Mouse (Mus musculus): ENCODE measurements around the gene Npy1r. TPM values are rescaled to one million over a fixed set of nuclear protein-coding genes. Genes with fewer than 3 reads are reported as not detected.

Gene Npy1r
- polyA plus RNA-seq (2017; shearing (Covaris generic)): not detected

DNA sequence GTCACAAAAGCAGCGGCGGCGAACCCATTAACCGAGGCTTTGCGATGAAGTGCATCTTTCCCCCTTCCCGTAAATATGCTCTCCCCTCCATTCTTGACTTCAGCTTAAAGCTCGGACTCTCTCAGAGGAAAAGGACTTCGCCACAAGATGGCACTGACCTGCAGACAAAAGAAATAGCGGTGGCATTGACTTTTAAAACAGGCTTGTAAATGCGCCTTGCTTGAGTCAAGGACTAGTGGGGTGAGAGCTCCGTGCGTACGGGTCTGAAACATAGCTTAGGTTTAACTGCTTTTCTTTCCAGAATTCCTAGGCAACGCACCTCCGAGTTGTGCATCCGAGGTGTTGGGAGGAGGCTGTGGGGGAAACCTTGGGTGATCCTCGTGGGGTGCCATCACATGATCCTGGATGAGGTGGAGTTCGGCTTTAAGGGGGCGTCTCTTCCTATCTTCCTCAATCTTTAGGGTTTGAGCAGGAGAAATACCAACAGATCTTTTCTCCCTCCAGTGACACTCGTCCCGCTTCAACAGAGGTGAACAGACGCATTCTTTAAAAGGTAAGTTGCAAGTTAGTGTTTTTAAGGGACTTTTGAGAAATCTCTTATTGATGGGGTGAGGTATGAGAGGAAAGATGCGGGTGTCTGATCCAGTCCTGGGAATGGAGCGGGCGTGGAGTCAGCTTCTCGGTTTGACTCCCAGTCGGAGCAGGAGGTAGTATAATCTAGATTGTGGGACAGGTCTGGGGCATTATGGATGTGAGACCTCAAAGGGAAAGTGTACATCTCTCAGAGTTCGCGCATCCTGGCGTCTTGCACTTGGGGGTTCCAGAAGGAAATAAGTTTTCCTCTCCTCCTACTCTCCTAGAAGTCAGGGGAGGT, at the start of gene Npy1r:
Gene Npy1r (plus strand): TSS at position 223 of the 874 bp plus-strand sequence.
- ATAC-seq: no peak

DNA sequence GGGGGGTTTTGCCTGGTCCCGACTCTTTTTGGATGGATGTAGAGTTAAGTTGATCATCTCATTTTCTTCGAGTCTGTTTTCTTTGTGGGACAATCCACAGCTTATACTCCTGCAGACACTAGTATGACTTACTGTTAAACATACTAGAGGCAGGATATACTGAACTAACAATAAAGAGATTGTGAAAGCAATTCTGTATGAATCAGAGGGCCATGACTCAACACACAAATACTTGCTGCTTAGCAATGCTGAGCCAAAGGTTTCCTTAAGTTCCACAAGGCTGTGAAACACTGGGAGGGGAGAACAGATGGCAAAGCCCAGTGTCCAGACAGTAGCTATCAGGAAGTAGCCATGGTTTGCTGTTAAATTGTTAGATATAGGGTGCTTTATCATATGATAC, 15.7 kb upstream of the Npy1r start:
- no peak for ATAC-seq

DNA sequence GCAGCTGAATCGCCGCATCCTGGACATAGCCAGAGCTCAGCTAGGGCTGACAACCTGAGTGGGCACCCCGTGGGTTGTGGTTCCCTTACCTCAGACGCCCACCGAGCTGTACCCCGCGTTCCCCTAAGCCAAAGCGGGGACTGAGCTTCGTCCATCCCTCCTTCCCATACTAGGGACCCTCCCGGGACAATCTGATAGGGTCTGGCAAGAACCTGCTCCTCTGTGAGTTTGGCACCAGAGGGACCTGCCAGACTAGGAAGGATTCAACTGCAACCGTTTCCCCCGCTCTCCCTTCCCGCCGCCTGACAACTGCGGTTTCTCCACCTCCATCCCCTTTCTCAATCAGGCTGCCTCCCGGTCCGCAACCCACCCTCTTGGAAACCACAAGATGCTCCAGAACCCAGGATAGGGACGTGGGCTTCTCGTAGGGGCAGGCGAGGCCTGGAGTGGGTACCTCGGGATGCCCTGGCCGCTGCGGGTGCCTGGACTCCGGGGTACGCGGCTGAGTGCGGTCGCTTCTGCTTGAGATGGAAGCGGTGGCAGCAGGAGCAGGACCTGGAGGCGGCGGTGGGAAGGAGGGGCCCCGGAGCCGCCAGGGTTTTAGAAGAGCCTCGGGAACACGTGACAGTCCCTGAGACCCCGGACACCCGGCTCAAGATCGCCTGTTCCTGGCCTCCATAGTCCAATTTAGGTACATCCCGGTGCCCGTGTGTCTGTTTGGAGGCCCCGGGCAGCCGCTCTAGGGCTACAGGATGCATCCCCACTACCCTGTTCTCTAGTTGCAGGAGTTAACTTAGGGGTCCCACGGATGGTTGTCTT, 9.3 kb upstream of the Npy1r start, which contains the start of gene Npy5r:
Gene Npy5r (minus strand): TSS at position 618 of the 819 bp plus-strand sequence.
- ATAC-seq: no peak

DNA sequence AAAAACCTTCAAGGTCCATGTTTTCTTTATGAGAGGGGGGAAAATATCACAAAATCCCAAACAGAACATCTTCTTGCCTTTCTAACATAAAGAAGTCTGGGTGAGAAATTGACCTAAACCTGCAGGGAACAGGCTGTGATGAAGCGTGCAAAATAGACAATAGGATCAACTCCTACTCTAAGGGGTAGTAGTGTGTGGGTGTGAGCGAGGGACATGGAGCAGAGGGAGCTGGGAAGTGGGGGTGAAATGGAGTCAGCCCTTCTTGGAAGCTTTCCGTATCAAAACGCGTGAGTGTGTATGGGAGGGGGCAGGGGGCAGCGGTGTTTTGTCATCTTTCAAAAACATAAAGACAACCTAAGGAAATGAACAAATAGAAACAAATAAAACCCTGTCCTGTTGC, 8.6 kb upstream of the Npy1r start:
- ATAC-seq: no peak

DNA sequence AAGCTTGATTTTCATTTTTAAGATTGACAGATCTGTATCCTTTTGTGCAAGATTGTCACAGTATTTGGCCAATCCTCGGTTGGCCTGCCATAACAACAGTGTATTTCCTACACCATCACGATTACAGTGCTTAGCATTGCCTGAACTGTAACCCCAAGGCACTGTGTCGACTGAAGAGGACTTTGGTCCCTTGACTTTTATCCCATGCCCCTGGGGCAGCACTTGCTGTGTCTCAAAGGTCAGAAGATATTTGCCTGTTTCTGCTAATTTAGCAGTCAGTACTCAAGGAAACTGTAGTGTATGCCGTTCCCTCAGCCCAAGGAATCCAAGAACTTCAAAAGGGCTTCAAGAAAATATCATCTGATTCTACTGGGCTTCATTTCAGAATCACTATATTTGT, 8.2 kb upstream of the Npy1r start:
- ATAC-seq: no peak

DNA sequence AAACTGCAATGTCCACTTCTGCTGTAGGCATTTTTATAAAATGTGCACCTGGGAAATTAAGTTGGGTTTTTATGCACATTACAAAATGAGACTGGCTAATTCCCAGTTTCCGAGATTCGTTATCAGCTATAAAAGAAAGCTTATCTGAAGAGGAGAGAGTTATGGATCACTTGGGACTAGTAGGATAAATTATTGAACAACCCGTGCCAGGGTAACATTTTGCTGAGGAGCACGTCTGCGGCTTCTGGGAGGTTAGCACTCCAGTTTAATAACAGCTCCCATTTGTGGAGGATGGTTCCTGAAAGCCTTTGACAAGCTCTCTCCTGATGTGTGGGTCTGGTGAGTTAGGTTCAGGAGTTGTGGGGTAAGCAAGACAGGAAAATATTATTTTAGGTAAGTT, 6.6 kb upstream of the Npy1r start:
- no peak for ATAC-seq

DNA sequence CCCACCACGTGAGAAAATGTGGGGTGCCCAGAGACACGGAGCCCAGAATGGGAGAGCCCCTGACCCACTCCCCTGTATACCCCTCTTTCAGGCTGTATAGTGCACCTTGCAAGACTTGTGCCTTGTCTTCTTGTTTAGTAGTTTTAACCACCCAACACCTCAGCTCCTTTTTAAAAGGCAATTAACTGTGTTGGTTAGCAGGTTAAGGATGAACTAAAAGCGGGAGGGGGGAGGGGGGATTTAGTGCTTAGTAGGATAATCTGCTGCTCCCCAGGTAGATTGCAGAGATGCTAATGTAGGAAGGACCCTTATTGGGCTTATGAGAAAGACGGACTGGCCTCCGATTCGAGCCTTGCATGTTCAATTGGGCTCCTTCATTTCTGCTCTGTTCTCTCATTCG, 1.0 kb downstream of the Npy1r start:
- ATAC-seq: no peak

DNA sequence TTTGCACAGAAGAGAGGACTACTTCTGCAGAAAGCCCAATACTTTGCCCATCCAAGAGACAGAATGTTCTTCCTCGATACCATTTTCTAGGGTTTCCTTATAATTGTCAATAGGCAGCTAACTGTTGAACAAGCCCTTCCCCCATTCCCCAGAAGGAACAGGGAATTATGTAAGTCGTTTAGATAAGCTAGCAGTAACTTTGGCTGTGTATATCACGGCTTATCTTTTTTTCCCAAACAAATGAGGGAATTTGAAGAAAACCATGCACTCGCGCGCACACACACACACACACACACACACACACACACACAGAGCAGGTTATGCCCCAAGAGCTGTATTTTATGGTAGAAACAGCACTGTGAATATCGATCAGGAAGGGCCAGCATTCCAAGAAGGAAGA, 1.8 kb downstream of the Npy1r start:
- no peak for ATAC-seq

DNA sequence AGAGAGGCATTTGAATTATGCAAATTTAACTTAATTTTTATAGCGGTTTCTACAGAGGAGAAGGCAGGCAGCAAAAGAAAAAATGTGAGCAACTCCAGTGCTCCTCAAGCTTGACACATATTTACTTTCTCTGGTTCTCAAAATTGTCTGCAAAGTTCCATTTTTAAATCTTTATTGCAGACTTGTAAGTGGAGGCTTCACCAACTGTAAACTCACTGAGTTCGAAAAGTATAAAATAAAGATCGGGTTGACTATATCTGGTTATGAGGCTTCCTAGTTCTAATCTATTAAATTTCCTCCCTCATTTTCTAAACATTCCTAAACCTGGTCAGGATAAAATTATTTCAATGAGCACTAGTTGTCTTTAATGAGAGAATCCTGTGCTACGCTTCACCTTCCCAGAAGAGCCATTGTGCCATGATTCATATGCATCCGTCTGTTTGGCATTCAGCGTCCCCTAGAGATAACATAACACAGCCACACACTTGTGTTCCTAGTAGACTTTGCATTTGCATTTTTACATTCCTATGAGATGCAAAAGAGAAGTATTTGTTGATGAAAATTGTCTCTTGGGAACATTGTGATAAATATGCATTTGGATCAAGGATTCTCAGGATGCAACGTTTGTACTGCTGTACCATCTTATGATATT, 17.5 kb downstream of the Npy1r start:
- no peak for ATAC-seq

DNA sequence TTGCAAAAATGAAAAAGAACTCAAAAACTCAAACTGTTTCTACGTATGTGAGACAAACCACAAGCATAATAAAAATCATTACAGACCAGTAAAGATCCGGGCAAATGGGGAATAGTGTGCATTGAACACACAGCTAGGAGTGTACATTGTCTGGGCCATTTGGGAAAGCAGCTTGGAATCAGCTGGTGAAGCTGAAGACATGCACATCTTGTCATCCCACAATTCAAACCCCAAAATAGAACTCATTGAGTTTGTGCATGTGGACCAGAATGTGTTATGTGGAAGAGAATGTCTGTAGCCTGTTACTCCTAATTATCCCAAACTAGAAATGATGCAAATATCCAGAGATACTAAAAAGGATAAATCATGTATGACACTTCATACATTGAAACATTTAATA, 25.8 kb downstream of the Npy1r start:
- ATAC-seq: no peak

DNA sequence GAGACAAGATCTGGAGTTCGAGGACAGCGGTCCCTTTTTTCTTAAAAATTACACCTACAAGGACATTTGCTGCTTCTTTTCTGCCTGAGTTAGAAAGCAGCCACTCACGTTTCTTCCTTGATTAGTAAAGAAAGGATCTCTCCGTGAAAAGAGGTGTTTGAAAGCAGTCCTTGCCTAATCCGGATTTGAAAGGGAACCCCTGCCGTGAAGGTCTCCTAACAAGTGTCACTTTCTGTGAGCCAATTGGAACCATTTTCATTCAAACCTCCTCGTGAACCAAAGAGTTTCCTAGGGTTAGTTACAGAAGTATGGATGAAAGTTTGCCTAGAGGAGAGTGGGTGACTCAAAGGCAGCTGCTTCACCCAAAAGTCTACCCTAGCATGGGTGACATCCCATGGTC, 32.5 kb downstream of the Npy1r start:
- no peak for ATAC-seq

DNA sequence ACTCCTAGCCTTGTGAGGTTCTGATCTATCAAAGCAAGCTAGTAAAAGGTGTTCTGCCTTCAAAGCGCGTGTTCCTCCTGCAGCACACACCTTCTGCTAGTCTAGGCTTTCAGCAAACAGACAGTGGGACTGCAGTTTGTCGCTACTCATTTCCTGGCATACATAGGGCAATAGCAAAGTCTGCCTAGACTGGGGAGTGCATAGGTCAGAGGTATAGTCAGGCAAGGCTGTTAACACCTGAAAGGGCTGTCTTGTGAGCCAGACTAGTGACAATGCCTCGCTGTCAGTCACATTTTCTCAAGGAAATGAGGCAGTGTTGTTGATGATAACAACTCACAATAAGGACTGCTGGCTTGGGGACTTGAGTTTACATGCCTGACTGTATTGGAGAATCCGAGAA, 35.0 kb downstream of the Npy1r start:
- no peak for ATAC-seq

DNA sequence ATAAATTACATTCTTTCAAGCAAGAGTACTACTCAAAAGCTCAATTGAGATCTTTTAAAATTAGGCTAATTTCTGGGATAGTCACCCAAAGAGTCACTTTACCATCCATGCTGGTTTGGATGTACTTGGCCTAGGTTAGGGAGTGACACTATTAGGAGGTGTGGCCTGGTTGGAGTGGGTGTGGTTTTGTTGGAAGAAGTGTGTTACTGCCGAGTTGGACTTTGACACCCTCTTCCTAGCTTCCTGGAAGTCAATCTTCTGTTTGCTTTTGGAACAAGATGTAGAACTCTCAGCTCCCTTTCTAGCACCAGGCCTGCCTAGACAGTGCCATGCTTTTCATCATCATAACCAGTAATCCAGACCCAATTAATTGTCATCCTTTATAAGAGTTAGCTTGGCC, 45.4 kb downstream of the Npy1r start:
- ATAC-seq: no peak

DNA sequence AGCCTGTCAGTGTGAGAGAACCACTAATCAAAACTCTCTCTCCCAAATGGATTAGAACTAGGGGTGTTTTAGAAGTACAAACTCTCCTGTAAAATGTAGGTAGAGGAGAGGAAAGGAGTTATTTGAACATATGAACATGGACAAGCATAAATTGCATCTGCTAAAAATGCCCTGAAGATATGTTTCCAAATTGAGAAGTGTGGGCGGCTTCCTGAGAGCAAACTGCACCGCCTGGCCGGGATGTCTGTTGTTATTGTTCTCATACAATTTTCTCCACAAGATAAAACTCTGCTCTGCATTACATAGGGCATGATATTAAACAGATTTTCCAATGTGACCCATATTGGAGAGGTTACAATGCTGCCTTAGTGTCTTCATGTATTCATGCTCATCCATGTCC, 48.6 kb downstream of the Npy1r start:
- ATAC-seq: no peak

DNA sequence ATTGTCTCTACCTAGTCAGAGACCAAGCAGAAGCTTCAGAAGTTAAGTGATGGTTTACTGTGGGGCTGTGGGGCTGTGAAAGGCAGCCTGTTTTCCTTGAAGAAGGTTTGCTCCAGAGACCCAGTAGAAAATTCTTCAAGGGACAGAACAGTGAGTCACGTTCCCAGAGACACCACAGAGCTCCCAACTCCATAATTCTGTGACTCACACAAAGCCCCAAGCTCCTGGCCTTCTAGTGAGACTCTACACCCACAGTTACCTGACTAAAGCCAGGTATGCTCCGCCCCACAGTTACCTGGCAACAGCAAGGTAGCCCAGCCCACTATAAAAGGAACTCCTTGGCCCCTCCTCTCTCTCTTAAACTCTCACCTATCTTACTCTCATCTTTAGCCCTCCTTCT, 54.6 kb downstream of the Npy1r start:
- no peak for ATAC-seq

DNA sequence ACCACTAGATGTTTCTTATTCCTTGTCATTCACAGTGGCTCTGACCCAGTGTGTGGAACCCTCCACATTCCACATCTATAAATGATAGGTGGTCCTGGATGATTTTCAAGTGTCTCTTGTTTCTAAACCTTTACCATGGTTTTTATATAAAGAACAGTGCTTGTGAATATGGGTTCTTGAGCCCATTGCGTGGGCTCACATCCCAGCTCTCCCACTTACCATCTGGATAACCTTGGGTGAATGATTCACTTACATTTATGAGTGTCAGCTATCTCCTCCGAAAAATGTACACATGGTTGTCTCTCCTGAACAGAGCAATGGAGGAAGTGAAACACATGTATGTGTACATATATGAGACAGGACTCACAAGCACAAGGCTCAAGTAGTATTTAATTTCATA, 59.2 kb downstream of the Npy1r start:
- no peak for ATAC-seq

Other genes with a start within 250 kb of the Npy1r start
- 10 to 100 TPM in 2 of 3 experiments, 1 to 10 TPM in 1; 8.9 to 19.7 (median 18.8) TPM for gene Tma16, start 210.7 kb upstream of the Npy1r start, polyA plus RNA-seq (2017; shearing (Covaris generic))
- gene Tktl2, start 185.4 kb upstream of the Npy1r start, polyA plus RNA-seq (2017; shearing (Covaris generic)): not detected
- not detected for gene Npy5r, start 9.1 kb upstream of the Npy1r start, polyA plus RNA-seq (2017; shearing (Covaris generic))
- gene Naf1, start 163.0 kb downstream of the Npy1r start, polyA plus RNA-seq (2017; shearing (Covaris generic)): 1 to 10 TPM; 1.1 to 2.1 (median 1.2) TPM

All from inflammation-experienced regulatory T-cells, adult 6 months (primary cell).